Mouse (Mus musculus) frontal cortex, postnatal 14 days (tissue): ENCODE data around the gene Ncbp1.

Source experiments
- DNase-seq, 2 experiments: peaks; one replicate each; pipeline ENCODE4 v3.0.0; 2022; ENCODE audit warnings: low spot score in 2 of 2

Ncbp1 gene

DNA sequence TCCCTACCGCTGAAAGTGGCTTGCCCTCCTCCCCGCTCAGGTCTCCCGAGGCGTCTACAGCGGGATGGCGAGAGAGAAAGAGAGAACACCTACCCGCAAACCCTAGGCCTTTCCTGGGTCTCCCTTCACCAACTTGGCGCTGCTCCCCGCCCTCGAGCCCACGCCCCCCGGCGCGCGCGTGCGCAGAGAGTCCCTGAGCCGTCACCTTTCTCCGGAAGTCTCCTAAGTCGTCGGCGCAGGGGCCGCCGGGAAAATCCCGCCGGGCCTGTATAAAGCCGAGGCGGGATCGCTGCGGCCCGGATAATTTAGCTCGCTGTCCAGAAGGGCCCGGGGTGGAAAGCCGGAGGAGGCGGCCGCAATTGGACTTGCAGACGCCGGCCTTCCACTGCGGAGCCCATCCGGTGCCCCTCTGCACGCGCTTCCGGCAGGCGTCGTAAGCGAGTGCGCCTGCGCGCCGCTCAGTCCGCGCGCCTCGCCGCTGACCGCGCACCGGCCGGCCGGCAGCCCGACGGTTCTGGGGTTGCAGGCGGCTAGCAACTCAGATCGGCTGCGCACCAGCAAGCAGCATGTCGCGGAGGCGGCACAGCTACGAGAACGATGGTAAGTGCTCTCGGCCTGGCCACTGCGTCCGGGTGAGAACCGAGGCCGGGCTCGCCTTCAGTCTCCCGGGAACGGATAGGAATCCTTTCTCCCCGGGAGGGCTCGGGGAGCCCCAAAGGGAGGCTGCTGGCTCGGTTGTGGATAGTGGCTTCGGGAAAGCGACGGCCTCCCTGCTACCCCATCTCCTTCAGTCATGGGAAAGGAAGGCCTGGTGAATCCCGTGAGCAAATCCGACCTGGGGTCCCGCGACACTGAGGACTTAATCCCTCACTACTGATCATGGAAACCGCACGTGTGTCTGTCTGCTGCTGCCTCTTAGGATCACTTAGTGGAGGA lies at the start of gene Ncbp1, which contains the start of gene Tstd2:
TSS of gene Ncbp1 (plus strand) at position 327 of the 936 bp plus-strand sequence.
TSS of gene Tstd2 (minus strand) at position 408 of the 936 bp plus-strand sequence.
- DNase-seq: peak; percentile 83 to 87

DNA sequence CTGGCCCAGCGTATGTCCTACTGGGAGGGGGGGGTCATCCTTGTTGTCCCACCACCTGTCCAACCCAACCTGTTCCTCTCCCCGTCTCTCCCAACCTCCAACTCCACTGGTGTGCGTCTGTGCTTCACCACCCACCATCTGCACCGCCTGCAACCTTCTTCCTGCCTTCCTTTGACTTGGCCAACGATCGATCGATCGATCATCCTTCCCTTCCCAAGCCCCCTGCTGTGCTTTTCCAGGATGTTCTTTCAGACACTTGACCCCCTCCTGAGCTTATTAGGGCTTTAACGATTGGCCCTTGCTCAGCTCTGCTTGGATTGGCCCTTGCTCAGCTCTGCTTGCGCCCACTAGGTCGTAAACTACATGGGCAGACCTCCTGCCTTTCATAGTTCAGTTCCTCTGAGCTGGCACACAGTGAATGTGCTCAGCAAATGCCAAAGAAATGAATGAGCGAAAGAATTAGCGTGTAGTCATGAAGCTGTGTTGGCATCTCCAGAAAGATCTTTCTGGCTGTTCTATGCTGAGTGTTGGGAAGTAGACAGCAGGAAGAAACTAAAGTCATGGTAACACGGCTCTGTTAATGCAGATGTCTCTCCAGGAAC lies 48.8 kb upstream of the Ncbp1 start:
- no peak for DNase-seq

DNA sequence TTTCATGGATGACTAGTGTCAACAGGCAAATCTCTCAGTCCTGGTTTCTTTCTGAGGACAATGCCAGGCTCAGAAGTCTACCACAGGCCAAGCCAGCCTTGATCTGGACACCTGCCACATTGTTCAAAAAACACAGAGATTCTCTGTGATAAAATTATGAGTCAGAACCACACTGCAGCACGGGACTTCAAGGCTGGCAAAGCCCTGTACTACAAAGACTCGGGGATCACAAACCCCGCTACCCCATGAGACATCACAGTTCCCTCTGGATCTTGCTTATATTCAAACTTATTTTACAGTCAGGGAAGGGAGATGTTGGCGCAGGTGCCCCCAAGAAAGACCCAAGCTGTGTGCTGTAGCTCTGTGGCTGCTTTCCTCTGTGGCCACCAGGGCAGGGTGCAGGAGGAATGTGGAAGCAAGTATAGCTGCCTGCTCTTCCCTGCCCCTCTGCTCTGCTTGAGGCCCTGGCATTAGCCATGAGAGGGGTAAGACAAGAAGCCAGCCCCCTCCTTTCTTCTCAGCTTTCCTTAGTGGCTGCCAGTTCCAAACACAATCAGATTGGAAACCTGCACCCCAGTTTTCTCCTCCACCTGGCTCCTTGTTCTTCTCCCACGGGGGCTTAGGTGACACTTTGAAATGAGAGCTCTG lies 45.9 kb upstream of the Ncbp1 start:
- DNase-seq: no peak

DNA sequence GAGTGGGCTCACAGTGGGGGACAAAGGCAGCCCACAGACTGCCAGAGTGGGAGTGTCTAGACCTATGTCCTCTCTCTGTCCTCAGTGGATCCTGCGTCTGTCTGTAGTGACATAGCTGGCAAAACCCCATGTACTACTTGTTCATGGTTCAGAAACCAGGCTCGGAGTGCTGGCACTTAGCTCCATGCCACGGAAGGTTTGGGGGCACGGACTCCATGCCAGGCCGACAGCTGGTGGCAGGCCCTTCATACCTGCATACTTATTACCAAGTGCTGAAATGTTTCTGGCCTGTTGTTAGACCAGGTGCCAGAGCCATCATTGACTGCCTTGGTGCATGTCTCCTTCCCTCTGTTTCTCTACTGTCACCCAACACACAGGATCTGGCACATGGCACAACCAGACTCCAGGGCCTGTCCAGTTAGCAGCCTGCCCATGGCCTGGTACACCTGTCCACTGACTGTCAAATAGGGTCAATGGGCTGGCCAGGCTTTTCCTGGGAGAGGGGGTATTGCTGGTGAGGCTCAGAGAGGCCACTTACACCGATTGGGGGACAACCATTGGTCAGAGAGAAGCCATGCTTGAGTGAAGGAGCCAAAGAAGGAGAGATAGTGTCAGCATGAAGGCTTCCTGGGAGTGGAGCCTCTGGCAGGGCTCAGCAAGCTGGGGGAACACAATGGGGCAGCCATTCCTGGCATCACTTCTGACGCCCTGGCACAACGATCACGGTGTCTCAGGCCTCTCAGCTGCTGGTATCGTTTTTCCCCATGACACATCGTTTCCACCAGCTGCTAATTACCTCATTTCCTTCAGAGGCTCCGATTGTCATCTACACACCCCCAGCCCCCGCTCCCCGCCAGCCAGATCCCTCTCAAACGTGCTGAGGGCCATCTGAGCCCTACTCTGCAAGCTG lies 43.2 kb upstream of the Ncbp1 start:
- DNase-seq: no peak

DNA sequence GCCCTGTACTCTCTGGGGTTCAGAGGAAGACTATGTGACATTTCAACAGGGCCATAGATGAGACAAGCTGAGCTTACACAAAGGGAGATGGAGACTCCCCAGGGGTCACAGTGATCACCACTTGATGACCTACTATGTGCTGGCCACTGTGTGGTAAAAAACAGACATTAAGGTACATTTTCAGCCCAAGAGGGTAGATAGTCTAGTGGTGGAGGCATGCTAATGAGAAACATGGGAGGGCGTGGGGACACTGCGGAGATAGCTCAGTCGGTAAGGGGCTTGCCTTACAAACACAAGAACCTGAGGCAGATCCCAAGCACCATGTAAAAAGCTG lies 42.6 kb upstream of the Ncbp1 start:
- DNase-seq: no peak

DNA sequence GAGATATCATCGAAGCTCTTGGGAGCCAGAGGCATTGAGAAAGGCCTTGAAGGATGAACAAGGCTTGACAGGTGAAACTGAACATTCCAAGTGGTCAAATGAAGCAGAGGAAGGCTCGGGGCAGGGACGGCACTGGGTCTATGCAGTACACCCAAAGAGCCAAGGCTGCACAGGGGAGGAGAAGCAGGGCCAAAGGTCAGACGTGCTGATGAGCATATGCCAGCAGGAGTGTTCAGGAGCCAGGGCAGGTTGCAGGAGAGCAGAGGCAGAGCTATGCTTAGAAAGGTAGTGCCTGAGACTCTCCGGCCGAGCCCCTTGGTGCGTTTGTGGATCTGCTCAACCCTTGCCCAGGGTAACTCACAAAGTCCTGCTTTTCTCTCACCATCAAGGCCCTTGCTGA lies 41.9 kb upstream of the Ncbp1 start:
- no peak for DNase-seq

DNA sequence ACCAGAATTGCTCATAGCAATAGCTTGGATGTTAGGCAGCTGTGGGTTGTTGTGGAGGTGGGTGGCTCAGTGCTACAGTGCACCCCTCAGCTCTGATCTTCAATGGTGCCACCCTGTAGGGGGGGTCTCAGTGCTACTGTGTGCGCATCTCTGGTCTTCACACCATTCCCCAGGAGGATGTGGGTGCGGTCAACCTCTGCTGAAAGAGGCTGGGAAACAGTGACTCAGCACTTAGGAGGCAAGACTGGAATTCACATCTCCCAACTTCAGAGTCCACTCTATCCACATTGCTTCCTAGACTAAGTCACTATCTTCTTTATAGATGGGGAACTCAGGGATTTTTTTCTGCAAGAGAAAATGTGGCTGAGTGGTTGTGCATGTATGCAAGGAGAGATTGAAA lies 40.8 kb upstream of the Ncbp1 start:
- DNase-seq: no peak

DNA sequence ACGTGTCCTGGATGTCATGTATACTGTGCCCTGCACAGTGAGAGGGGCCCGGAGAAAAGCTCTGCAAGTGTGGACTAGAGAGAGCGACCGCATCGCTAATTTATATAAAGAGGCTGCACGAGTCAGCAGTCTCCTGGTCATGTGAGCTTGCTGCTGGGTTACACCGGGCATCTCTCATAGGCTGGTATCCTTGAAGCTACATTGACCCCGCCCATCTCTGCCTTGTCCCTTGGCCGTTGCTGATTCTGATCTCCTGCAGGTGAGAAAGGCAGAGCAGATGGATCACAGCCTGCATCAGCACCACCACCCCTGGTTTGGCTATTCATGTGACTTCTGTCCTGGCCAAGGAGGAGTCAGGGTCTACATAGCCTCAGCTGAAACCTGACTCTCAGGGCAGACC lies 39.3 kb upstream of the Ncbp1 start:
- DNase-seq: no peak

DNA sequence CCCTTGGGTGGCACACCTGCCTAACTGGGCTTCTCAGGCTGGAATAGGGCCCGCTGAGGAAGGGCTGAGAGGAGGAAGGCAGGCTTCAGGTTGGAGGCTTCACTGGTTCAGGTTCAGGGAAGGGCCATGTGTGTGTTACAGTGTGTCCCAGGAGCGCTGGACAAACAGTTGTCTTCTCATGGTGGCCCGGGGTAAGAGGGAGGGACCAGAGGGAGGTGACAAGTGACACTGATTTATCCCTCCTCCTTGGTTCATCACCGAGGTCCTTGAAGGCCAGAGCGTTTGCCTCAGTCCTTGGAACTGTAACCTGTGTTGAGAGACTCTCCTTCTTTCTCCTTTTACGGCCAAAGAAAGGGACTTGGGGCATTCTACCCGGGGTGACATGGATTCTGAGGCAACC lies 37.9 kb upstream of the Ncbp1 start:
- DNase-seq: no peak

DNA sequence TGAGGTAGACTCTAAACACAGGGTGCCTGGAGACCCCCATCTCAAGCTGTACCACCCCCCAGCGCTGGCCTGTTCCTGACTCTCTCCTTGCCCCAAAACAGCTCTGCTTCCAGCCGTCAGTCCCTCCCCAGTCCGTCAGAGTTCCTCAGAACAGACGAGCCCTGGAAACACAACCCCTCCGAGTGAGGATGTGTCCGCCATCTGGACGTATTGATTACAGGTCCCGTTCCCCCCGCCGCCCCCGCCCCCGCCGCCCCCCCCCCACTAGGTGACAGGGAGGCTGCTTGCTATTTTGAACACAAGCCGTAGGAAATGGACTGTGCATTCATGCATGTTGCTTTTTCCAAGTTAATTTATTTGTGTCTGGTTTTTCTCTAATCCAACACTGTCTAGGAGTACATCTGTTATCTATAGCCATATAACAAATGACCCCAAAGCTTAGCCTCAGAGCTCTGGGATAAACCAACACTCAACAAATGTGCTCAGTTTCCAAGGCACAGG lies 37.2 kb upstream of the Ncbp1 start:
- DNase-seq: no peak

DNA sequence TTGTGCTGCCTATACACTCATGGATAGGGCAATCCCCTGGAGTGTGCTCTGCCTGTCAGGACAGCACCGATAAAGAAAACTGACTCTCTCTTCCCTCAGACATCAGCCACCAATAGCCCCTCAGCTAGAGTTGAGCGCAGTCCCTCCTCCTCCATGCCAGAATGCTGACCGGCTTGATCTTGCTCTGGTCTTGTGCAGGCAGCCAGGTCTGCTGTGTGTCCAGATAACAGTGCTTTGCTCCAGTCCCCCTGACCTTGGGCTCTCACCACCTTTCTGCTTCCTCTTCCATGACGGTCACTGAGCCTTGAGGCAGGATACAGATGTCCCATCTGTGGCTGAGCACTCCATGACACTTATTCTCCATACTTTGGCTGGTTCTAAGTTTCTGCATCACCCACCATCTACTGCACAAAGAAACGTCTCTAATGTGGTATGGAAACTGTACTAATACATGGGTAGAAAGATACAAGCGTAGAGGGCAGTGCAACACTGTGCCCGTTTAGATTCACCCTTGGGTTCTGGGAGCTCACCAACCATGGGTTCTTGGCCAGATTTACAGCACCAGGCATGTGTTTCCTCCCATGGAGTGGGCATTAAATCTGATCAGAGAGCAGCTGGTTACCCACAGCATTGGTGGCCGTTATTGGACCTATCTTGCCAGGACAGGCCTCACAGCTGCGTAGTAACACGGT lies 36.2 kb upstream of the Ncbp1 start:
- DNase-seq: no peak

DNA sequence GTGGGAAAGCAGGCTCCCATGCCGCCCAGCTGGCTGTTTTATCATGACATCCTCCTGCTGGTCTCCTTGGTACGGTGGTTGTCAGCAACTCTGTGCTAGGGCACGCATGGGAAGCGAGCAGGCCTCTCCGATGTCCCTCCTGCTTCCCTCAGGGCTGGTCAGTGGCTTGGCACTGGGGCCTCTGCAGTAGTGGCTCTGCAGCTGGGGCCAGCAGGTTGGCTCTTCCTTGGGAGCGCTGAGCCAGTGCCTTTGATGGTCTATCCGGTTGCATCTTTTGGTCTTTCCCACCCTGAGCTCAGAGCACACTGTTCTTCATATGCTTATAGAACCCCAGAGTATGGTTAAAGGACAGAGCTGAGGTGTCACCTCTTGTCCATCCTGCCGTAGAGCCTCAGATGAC lies 28.3 kb upstream of the Ncbp1 start:
- DNase-seq: no peak

DNA sequence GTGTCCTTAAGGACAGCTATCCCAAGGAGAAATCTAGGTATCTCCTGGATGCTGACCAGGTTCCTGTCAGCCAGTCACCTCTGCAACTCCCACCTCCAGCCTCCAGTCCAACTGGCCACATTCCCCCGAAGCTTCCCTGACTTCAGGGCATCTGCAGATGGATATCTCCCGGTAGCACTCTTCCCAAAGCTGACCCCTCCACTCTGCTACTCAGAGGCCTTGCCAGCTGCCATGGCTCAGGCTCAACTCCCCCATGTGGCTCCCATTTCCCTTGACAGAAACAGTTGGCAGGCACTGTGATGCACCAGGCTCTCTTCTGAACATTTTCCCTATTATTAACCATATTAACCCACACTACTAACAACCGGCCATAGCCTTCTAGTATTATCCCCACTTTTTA lies 27.1 kb upstream of the Ncbp1 start:
- DNase-seq: no peak

DNA sequence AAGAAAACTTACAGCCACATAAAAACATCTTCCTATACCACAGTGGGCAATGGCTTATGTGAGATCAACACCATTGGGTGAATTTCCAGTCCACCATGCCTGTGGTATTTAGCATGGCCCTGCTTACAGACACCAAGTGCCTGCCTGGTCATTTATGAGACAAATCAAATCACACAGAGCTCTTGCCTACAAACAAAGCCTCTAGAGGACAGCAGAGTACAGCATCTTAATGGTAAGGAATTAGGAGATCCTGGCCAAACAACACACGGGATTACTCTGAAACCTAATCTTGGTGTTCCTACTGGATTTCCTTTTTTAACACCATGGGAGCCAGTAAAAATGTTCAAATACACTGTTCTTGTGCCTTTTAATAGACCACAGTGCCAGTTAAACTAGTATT lies 23.1 kb upstream of the Ncbp1 start:
- DNase-seq: no peak

DNA sequence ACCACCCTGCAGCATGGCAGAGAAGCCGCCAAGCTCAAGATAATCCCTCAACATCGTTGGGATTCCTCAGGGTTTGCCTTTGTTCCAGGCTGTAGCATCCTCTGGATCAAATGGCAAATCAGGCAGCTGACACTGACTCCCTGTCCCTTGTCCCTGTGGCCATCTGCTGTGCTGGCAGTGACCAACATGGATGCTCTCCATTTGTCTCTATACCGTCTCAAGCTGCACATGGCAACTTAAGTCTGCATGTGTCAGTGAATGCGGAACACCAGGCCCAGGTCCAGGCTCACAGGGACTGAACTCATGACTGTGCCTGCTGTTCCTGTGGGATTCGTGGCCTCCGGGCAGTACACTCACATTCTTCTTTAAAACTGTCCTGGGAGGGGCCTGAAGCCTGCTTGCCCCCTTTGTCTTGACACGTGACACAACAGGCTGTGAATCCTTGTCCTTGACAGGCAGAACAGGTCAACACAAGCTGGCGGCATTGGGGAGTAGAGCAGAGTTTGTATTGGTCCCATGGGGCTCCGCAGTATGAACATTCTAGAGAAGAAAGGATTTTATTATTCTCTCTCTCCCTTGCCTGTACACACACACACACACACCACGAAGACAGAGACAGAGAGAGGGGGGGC lies 21.8 kb upstream of the Ncbp1 start:
- DNase-seq: no peak

DNA sequence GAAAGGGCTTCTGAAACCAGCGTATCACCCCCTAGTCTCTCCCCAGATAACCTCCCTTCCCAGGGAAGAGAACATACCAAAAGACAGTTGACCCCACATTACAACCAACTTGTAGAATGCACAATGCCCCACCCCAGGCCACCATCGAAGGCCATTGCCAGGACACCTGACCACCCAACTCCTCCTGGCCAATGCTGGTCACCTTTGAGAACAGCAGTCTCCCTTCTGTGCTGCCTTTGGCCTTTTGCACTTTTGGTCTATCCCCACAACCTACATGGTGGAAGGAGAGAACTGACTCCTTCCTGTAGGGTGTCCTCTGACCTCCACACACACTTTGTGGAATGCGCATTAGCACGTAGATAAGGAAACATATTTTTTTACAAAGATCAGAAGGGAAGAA lies 20.9 kb upstream of the Ncbp1 start:
- no peak for DNase-seq

DNA sequence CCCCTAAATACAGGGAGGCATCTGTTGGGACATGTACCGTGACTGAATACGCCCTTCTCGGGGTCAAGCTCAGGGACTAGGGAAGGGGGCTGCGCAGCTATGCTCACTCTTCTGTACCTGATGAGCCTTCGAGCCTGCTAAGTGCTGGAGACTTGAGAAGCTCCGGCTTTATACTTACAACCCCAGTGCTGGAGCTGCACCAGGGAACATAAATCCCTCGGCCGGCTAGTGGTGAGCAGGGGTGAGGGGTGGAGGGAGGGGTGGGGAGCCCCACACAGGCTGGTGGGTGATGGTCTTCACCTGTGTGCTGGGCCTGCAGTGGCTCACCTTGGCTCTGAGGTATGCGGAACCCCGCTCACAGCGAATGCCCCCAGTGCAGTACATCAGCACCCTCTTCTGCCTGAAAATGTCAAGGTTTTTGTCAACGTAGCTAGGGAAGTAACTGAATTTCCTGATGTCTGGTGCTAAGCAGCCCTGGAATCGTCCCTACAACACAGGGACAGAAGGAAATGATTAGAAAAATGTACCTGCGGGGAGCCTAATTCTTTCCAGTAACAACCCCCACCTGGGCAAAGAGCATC lies 18.8 kb upstream of the Ncbp1 start:
- no peak for DNase-seq

DNA sequence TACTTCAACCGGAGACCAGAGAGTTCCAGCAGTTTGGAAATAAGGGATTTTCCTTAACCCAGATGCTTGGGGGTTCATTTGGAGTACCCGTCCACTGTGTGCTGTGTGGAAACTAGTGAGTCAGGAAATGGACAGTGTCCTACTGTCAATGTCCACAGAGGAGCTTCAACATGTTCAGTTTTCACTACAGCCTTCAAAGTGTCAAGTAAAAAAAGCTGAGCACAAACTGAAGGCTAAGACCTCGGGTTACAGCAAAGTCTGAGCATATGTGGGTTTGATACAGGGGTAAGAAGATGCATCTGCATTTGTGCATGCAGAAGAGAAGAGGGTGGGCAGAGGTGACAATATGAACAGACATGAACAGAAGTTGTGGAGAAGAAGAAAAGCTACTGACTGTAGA lies 17.6 kb upstream of the Ncbp1 start:
- no peak for DNase-seq

DNA sequence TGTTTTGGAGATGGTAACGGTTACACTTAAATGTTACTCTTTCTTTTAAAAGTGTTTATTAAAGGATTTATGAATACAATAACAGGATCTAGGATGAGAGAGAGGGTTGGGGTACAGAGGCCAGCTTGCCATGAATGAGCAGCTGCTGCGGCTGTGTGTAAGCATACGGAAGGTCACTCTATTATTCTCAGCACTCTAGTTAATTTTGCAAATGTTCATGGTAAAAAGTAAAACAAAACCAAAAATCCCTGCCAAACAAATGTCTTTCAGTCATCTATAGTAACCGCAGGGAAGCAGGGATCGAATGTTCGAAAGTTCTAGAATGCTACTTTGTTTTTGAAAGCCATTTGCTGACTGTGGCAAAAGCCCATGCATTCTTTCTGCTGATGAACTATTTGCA lies 15.1 kb upstream of the Ncbp1 start:
- no peak for DNase-seq

DNA sequence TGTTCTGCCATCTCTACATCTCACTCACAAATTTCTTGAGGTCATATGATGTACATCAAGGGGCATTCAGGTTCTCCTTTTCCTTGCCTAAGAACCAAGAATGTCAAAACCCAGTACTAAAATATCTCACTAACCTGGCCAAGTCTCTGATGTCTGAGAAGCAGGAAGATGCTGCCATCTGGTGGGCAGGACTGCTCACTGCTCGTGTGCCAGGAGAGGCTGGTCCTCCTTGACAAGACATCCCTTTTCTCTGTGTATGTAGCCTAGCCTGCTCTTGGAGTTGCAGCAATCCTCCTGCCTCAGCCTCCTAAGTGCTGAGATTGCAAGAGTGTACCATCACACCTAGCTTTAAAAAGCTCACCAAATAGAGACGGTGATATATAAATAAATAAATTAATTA lies 11.9 kb upstream of the Ncbp1 start:
- DNase-seq: peak; percentile 52 to 77
